Mouse (Mus musculus) cerebellum, adult 2 months (tissue): ENCODE measurements around the gene Zfp867.

Source experiments
- CTCF ChIP-seq: fragments of 200-500 bp; IDR thresholded peaks from 2 replicates; pipeline ENCODE4 v1.5.1; 2011; ENCODE audit warnings: low read depth, mild to moderate bottlenecking, control low read depth, low read length, moderate library complexity, borderline replicate concordance; ENCODE audit not compliant: insufficient read depth
- POLR2A ChIP-seq: fragments of 200-500 bp; IDR thresholded peaks from 2 replicates; pipeline ENCODE4 v1.6.1; 2011; ENCODE audit warnings: low read length, control low read depth, borderline replicate concordance; ENCODE audit not compliant: insufficient read depth

- TF ChIP-seq CTCF: no peak
- peak; percentile 93 for TF ChIP-seq POLR2A
These were observed 22.5 kb downstream of the Zfp867 start, which contains the start of gene Jmjd4 for GRCm38 (mm10) chr11:59449741-59450229.
